Mouse (Mus musculus) adrenal gland, postnatal 10 days (tissue): ENCODE results near the gene 9530077C05Rik. TPM values are rescaled to one million over a fixed set of nuclear protein-coding genes. Genes with fewer than 3 reads are reported as not detected.
"Not testable (repeated sequence)": the region's sequence is repeated elsewhere in the genome, so short reads cannot be mapped to it uniquely, and the experiment has no call there.

ENCODE experiments used
- DNase-seq: peaks from one replicate; pipeline ENCODE4 v3.0.0; 2021; ENCODE audit warnings: mixed read lengths
- long read RNA-seq, 2 experiments: library from polyadenylated mRNA; stranded (forward); transcript quantifications; one replicate each; pipeline ENCODE4 v2.0.0; 2021
- total RNA-seq, 2 experiments: library from RNA; stranded (reverse); gene quantifications; 2 replicates each; pipeline ENCODE4 v1.2.3; 2021

9530077C05Rik gene
- total RNA-seq = 1 to 10 TPM; 4.3 to 5.2 TPM
- long read RNA-seq, experiment 1, partial matches to known transcripts = 0 of 11 reads
- long read RNA-seq, experiment 1, other reads (novel, unspliced or antisense) = 8 of 11 reads
- long read RNA-seq, experiment 2, partial matches to known transcripts = 9 of 11 reads
- long read RNA-seq, experiment 2, other reads (novel, unspliced or antisense) = 2 of 11 reads

- DNase-seq = peak; percentile 95
Measured at GRCm38 (mm10) chr9:22411002-22411857, at the start of gene 9530077C05Rik. TSS of gene 9530077C05Rik (plus strand) at chr9:22411513.

- no peak for DNase-seq
Measured at GRCm38 (mm10) chr9:22366221-22366620, 45.1 kb upstream of the 9530077C05Rik start.

GRCm38 (mm10) chr9:22366621-22367020, 44.7 kb upstream of the 9530077C05Rik start:
- DNase-seq = peak; percentile 56

DNA sequence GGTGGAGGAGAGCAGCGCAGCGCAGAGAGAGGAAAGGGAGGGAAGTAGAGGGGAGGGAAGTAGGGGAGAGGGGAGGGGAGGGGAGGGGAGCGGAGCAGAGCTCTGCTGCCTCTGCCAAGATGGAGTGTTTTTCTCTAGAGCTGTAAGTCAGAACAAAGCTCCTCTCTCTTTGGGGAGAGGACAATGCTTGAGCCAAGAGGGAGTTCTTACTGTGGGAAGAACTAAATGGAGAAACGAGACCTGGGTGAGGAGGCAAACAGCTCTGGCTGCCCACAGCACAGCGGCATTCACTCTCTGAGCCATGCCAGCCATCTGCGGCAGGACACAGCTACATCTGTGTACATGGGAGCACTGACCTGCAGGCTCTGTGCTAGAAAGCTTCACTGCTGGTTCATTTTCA, 43.3 kb upstream of the 9530077C05Rik start:
- DNase-seq = peak; percentile 10

DNA sequence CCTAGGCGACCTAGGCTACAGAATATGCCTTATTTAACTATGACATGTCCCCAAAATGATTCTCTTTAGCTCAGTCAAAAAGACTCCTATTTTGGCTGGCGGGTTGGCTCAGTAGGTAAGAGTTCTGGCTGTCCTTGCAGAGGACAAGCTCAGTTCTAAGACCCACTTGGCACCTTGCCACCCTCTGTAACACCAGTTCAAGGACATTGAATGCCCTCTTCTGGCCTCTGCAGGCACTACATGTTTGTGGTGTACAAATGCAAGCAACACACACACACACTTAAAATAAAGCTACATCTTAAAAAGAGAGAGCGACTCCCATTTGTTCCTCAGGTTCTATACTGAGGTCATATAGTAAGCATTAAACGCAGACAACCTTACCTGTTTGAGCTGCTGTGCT, 38.6 kb upstream of the 9530077C05Rik start:
- peak; percentile 36 for DNase-seq

DNA sequence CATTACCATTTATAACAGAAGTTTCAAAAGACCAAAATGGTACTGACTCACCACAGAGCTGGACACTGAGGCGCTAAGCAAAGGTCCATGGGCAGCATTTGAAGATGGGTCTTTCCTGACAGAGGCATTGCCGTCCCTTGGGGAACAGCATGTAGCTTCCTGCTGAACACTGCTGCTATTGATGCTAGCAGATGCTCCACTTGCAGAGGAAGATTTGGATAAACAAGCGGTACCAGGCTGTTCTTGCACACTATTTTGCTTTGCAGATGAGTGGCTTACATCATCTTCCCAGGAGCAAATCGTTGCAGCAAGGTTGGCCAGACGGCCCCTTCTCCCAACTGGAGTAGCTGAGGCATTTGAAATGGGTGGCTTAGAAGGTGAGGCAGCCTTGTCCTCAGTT, 35.2 kb upstream of the 9530077C05Rik start:
- no peak for DNase-seq

GRCm38 (mm10) chr9:22385890-22386289, 25.4 kb upstream of the 9530077C05Rik start:
- DNase-seq = no peak

- DNase-seq = no peak
Measured at GRCm38 (mm10) chr9:22387901-22388300, 23.4 kb upstream of the 9530077C05Rik start.

GRCm38 (mm10) chr9:22388401-22388980, 22.8 kb upstream of the 9530077C05Rik start:
- DNase-seq = no peak

- peak; percentile 99 for DNase-seq
Measured at GRCm38 (mm10) chr9:22389021-22389476, 22.3 kb upstream of the 9530077C05Rik start, which contains the start of gene Anln. TSS of gene Anln (minus strand) at chr9:22389188.

DNA sequence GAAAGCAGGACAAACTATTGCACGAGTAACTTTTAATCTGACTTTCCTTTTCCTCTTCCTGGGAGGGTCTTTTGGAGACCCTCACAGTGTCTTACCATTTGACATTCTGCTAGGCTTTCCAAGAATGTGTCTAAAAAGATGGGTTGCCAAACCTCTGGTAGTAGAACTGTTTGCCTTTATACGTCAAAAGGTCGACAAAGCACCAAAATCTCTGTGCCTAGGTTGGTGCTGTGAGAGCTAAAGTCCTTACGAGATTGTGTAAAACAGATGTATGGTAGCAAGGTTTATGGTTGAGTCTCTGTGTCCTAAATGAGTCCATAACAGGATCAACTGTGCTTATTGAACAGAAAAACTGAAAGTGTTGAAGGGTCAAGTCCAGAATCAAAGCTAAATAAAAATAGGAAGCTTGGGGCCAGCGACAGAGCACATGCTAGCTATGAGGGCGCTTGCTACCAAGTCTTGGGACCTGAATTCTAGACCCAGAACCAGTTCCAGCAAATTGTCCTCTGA, 21.5 kb upstream of the 9530077C05Rik start:
- DNase-seq = no peak

DNA sequence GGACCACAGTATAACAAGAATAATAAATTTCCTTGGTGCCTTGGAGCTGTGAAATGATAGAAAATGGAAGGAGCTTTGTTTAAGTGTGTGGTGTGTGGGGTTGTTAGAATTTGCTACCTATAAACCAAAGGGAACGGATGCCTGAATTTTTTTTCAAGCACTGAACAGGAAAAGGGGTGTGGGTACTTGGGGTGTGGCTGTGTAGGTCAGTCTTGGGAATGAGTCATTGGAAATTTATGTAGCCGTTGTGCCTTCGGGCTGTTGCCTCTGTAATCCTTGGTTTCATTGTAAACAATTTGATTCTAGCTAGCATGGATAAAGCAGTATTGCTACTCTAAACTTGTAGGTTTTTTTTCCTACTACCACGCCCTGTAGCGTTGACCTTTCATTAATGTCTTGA, 20.9 kb upstream of the 9530077C05Rik start:
- DNase-seq = no peak

DNA sequence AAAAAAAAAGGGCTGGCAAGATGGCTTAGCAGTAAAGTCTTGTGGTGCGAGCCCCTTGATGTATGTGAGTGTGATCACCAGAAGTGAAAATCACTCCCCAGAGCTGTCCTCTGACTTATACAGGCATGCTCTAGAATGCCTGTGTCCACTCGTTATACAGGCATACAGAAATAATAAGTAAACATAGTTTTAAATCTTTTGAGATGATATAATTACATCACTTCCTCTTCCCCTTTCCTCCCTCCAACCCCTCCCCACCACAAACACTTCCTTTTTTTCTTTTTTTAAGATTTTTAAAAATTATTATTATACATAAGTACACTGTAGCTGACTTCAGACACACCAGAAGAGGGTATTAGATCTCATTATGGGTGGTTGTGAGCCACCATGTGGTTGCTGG, 16.6 kb upstream of the 9530077C05Rik start:
- DNase-seq = no peak

GRCm38 (mm10) chr9:22399021-22399420, 12.3 kb upstream of the 9530077C05Rik start:
- no peak for DNase-seq

DNA sequence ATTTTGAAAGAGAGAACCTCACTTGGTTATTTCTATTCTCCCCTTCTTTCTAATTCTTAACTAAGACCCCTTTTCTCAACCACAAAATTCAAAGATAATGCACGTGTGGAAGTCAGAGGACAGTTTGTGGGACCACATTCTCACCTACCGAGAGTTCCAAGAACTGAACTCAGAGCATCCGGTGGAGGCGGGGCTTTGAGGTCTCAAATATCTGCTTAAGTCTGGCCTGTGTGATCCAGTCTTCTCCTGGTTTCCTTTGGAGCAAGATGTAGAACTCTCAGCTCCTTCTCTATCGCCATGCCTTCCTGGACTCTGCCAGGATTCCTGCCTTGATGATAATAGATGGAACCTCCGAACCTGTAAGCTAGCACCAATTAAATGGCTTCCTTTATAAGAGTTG, 9.3 kb upstream of the 9530077C05Rik start:
- no peak for DNase-seq

DNA sequence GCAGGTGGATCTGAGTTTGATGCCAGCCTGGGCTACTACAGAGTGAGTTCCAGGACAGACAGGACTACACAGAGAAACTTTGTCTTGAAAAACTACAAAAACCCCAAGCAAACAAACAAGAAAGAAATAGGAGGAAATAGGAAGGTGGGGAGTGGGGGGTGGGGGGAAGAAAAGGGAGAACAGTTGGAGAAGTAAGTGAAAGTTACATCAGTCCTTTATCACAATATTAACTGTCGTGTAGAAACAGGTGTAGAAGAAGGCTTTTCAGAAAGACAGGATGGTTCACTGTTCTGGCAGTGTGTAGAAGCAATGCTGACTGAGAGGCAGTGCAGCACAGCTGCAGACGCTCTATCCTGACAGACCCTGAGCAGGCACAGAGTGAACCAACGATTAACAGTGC, 8.3 kb upstream of the 9530077C05Rik start:
- DNase-seq = no peak

- not testable (repeated sequence) for DNase-seq
Measured at GRCm38 (mm10) chr9:22403501-22403900, 7.8 kb upstream of the 9530077C05Rik start.

- no peak for DNase-seq
Measured at GRCm38 (mm10) chr9:22405414-22405813, 5.9 kb upstream of the 9530077C05Rik start.

DNA sequence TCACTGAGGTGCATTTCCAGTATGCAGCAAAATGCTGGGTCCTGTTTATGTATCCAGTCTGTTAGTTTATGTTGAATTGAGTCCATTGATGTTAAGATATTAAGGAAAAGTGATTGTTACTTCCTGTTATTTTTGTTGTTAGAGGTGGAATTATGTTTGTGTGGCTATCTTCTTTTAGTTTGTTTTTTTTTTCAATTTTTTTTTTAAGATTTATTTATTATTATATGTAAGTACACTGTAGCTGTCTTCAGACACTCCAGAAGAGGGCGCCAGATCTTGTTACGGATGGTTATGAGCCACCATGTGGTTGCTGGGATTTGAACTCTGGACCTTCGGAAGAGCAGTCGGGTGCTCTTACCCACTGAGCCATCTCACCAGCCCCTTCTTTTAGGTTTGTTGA, 3.7 kb upstream of the 9530077C05Rik start:
- not testable (repeated sequence) for DNase-seq

- DNase-seq = not testable (repeated sequence)
Measured at GRCm38 (mm10) chr9:22408344-22408743, 3.0 kb upstream of the 9530077C05Rik start.

- DNase-seq = no peak
Measured at GRCm38 (mm10) chr9:22409501-22409900, 1.8 kb upstream of the 9530077C05Rik start.

DNA sequence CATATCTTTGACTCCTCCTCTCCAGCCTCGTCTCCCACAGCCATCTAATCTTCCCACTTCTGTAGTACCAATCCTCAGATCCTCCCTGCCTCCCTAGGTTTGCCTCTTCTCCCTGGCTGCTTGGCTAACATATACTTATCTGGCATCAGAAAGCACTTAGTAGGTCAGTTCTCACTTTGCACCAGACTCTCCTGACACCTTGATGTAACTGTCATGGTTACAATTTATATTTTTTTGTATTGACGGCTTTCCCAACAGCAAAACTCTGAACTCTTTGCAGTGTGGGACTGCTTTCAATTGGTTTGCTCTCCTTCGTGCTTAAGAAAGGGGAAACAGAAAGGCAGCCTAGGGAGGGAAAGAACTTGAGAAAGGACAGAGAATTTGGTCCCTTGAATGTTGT, 4.9 kb downstream of the 9530077C05Rik start:
- no peak for DNase-seq

GRCm38 (mm10) chr9:22417547-22417946, 6.2 kb downstream of the 9530077C05Rik start:
- peak; percentile 24 for DNase-seq
